Mouse (Mus musculus) A20 (cell line): ENCODE data around the gene Syk.

Source experiments
- DNase-seq: peaks from one replicate; pipeline ENCODE4 v3.0.0-alpha.2; 2011; ENCODE audit warnings: low read depth, low spot score

The Syk gene

DNA sequence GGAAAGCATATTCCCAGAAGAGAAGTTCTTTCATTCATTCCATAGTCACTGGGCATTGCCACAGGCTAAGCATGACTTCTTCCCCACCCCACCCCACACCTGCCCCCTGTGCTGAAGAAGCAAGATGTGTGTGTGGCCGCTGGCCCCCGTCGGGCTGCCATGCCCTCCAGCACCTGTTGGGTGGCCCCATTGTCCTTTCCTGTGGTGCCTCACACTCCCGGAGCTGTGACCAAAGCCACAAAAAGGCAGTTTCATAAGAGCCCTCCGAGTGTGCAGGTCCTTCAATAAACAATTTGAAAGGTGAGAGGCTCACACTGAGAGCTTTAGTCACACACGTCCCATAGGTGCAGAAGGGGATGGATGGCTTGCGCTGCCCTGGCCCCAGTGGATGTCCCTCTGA is 16.2 kb upstream of the Syk start:
- no peak for DNase-seq

DNA sequence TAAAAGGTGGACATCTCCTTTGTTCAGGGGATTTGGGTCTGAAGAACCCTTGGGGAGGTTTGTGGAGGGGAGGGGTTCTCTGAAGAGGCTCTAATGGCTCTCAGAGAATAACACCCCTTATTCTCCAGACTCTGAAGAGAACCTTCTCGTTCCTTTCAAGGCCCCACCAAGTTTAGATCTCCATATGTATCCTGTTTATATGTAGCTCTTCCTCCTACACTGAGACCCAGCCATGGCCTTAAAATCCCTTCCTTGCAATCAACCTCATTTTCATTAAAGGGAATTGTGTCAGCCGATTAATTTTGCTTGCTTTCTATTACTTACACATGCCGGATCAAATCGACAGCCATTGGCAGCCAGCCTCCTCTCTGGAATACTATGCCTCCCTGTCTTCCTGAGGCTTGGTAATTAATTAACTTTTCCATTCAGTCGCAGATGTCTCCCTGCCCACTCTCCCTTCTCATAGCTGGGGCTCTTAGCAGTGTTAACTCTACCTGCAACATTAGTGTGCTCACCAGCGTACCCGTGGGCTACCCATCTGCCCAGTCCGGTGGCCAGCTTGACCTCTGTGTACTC is 13.7 kb upstream of the Syk start:
- no peak for DNase-seq

DNA sequence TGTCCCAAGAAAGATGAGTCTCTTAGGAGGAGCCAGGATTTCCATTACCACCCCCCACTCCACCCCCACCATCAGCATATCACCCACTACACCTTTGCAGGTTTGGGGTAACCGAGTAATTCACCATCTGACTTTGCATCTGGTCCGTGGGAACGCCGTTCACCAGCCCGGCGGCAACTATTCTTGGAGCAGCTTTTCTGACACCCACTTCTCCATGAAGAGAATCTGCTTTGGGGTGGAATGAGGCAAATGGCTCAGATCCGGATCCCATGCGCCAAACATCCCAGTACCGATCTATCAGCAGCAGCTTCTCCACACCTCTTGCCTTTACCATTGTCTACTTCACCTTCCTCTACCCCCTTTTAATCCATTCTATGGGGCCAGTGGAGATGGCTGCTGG is 12.7 kb upstream of the Syk start:
- no peak for DNase-seq

DNA sequence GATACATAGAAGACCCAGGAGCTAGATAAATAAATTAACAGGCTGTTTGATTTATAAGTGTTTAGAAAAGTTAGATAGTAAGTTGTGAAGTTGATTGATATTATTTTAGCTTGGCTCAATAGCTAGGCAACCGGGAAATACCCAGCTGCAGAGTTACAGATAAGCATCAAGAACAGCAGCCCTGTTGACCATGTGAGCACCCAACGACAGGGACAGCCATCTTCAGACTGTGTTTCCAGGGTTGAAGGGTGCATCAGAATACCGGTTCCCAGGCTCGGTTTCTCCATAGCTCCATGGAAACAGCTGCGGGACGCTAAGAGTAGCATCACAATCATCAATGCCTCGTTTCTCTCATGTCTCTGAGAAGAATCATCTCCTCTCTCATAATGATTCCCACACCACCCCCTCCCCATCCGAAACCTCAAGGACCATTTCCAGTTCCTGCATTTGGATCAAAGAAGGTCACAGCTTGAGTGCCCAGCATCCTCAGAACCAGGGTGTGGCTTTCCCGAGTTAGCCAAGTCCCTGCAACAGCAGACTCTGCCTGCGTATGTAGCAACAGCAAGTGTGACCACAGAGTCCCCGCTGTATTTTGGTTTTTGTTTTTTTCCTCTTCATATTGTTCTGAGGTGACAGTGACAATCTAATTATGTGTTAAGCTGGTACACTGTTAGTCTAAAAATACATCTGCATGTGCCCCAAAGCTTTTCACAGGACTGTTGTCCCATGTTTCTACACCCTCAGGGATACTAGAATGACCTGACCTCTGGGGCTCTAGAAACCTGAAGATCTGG is 11.2 kb upstream of the Syk start:
- no peak for DNase-seq

DNA sequence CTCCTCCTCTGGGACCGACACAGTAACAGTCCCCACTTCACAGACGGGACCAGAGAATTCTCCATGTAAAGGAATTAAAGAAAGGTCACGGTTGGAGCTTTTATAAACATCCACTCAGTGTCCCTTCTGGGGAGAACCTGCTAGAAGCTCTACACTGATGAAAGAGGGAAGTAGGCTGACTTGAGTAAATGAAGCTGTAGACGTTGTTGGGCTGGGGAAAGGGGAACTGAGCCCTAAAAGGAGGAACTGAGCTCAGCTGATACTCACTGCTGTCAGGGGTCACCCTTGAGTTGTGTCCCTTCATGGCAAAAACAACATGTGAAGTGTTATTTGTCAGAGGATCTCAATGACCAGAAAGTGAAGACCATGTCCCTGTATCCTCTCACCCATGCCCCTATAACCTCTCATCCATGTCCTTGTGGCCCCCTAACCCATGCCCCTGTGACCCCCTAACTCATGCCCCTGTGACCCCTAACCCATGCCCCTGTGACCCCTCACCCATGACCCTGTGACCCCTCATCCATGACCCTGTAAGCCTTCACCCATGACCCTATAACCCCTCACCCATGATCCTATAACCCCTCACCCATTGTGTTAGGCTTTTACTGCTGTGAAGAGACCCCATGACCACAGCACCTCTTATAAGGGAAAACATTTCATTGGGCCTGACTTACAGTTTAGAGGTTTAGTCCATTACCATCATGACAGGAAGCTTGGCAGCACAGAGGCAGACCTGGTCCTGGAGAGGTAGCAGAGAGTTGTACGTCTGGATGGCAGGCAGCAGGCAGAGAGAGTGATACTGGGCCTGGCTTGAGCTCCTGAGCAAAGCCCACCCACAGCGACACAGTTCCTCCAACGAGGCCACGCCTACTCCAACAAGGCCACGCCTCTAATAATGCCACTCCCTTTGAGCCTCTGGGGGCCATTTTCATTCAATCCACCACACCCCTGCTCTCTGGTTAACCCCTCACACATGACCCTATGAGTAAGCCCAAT is 10.2 kb upstream of the Syk start:
- peak; percentile 93 for DNase-seq

DNA sequence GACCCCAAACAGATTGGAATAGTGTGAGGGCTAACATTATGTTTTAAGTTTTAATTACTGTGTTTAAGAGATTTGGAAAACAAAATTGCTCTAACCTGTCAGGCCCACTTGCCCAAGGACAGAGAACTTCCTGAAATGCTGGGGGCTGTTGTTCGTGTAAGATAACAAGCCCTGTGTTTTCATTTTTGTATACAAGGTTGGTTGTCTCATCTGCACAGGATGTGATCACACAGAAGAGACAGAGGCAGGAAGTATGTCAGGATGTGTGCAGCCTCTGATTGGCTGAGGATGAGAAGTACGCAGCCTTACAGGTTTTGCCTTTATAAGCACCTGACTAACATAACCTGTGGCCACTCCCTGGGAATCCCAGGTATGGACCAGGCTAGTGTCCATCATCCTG is 8.7 kb upstream of the Syk start:
- DNase-seq = no peak

DNA sequence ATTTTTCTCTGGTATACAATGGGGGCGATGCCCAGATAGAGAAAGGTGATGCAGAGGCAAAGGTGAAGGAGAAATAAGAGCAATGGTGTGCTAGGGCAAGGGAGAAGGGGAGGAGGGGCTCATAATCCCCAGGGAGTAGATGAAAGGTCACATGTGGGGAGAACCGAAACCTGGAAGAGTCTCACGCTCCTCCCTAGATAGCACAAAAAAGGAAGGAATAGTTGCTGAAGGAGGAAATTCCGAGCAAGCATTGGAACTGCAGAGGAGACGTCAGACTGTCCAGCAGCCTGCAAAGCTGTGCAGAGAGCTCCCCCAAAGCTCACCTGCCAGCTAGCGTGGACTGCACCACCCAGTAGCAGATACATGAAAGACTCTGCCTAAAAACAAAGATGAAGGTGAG is 7.5 kb upstream of the Syk start:
- no peak for DNase-seq

DNA sequence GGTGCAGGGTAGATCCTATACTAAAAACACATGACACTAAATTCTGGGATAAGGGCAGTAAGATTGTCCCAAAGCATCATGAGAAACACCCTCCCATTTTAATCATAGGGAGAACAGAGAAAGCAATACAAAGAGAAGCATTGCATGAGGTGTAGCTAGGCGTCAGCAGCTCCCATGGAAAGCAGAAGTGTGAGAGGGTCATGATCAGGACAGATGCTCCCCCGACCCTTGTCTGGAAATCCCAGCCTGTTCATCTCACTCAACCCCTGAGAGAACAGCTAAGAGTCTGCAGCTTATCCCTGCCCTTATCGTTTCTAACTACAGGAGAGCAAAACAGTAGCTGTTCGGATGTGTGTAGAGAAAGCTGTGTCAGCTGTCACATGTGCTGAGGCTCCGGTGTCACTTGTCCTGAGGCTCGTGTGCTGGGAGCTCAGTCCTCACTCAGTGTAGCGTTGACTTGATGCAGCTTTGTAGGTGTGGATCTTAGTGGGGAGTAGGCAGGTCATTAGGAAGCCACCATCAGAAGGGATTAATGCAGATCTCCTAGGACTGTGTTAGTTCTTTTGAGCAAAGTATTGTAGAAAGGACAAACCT is 6.9 kb upstream of the Syk start:
- peak; percentile 41 for DNase-seq

DNA sequence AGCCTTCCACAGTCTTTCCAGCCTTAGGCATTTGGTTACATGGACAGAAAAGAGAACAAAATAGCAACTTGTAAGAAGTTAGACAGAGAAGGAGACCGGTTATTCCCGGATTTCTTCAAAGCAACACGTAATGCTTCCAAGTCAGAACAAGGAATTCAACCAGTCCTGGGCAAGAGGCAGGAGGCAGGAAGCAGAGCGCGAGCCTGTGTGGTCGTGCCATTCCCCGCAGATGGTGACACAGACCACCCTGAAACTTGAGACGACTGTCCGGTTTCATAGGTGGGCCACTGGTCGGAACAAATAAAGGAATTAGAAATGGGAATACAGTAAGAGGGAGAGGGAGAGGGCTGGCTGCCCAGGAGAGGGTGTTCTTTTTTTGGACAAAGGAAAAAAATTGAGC is 6.1 kb upstream of the Syk start:
- no peak for DNase-seq

DNA sequence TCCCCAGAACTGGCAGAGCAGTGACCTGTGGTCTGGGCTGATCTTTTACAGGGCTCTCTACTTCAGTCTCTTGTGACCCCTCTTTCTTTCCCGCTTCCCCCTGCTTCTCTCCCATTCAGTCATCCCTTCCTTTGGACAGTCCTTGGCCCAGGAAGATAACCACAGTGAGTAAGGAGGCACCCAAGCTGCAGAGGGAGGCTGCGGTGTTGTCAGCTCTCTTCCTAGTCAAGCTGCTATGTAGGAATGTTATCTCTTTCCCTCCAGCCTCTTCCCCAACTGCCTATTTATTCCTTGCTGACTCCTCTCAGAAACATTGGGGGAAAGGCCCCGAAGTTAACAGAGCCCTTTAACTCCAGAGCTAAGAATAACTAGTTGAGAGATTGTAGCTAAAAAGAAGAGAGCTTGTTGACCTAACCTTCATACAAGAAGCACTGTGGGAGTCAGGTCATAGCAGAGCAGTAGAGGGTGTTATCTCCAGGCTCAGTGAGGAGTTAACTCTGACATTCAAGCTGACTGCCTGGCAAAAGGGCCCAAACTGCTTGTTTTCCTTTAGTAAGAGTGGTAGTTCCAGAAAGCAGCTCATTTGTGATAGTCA is 5.5 kb upstream of the Syk start:
- no peak for DNase-seq

DNA sequence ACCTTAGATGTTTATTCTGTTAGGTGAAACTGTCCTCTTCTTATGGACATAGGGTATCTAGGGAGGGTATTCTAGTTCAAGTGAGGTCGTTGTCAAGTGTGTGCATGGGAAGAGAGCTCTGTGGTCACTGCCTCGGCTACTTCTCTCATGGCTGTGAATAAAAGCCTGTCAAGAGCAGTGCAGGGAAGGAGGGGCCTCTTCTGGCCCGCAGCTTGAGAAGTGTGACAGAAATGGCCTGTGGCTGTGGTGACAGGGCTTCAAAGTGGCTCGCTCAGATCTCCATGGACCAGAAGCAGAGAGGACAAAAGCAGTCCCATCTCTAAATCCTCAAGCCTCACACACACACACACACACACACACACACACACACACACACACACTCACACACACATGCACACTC is 5.0 kb upstream of the Syk start:
- DNase-seq = no peak

DNA sequence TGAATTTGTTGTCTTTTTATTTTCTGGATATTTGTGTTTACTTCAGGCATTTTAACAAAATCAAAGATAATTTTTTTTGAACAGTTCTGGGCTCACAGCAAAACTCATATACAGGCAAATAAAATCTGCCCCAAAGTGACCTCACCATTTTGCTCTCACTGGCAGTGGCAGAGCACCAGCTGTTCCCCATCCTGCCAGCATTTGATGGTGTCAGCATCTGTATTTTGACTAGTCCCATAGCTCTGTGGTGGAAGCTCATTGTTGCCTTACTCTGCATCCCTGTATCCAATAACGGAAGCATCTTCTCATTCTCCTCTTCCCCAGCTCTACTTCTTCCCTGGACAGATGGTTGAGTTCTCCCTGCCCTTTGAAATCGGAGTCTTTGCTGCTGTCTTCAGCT is 4.2 kb upstream of the Syk start:
- no peak for DNase-seq

DNA sequence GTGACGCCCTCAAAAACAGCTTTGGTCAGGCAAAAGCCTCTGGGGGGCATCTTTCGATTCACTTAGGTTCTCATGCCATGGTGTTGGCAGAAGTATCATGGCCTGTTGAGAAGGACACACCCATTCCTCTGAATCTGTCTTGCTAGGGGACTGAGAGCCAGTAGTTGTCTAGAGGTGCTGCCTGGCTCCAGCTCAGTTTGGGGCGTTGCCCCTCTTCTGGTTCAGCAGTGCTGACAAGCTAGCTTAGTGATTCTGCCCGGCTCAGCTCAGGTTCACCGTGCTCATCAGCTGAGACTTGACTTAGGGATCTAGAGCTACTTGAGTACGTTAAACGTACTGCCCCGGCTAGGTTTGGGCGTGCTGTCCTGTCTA is 481 bp upstream of the Syk start:
- no peak for DNase-seq

DNA sequence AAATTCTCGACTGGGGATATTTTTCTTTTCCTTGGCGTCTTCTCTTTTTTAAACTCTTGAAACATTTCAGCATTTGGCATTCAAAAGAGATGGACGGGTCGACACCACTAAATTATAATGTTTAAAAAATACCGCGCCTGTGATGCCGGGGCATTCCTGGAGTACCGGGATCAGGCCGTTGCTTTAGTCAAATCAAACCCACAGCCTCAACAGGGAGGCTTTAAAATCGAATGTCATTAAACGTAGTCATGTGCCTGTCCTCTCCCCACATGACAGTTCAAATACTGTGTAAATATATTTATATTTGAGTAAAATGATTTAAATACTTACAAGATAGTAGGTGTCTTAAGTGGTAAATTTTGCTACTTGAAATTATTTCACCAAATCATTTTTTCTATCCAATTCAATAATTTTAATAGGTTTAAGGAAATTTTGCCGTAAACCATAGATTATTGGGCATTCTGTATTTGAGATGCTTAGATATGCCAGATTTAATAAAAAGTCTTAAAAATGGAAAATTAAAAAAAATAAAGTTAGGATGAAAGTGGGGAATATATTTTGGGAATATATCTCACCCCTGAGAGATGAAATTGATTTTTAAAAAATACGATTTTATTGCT is 1.1 kb downstream of the Syk start:
- no peak for DNase-seq

DNA sequence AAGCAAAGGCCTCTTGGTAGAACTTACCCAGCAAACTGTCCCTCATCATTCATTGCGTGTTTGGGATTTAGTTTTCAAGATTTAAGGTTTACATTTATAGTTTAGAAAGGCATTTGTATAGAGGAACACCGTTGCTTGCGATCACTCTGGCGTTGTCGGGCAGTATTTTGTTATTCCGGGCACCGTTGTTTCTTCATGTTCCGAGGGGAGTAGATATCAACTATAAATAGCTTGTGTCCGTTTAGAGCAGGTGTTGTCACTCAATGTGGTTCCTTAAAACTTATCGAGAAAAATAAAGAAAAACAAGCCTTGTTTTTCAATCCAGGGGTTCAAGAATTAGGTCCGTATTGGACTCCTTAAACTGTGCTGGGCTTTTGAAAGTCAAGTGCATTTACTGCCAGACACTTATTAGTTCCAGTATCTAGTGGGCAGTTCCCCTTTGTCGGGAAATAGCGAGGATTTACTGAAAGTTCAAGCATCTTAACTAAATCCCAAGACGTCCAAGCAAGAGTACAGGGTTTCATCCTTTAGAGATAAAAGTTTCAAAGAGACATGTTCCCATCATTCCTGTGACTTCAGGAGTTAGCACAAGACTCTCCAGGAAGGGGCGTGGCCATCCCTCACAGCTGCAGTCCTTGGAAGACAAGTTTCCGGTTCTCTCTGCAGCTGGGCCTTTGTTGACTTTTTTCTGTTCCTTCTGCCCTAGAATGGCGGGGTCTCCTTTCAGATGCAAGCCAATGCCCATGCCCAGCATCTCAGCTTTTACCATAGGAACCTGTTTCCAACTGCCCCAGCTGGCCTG is 1.9 kb downstream of the Syk start:
- DNase-seq = peak; percentile 57

DNA sequence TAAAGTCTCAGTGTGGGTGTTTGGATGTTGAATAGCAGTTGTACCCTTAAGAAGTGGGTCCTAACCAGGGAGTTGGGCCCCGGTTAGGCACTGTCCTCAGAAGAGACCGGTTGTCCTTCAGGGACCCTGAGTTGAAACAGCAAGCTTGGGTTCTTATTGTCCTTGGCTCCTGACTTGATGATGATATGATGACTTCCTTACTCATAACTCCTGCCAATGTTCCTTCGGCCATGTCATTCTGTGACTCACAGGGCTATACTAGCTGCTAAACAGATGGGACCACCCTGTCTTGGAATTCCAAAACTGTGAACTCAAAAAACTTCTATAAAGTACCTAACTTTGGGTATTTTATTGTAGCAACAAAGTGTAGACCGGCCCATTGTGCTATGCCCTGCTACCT is 4.8 kb downstream of the Syk start:
- DNase-seq = no peak

DNA sequence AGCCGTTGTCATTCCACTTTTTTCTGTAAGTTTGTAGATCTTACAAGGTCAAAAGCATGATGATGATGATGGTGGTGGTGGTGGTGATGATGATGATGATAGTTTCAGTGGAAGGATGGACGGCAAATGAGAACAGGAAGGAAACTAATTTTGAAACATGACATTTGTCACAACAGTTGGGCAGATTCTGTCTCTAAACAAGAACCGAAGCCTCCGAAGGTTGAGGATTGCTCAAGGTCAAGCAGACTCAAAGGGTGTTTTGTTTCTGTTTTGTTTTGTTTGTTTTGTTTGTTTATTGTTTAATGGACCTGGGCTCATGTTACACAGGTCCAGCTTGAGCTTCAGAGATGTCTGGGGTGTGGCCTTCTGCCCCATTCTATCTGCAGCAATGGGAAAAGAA is 6.1 kb downstream of the Syk start:
- no peak for DNase-seq

DNA sequence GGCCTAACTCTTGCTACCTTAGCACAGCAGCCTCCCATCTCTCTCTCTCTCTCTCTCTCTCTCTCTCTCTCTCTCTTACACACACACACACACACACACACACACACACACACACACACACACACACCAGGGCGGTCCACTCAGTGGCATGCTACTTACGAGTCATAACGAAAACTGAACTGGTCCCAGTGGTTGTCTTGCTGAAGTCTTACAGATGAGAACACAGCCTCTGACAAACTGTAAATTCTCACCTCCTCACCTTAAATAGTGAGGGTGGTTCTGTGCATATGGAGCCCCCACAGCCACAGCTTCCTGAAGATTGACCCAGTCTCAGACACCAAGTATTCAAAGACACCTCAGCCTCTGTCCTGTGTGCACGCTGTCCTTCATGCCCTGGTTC is 8.9 kb downstream of the Syk start:
- no peak for DNase-seq

DNA sequence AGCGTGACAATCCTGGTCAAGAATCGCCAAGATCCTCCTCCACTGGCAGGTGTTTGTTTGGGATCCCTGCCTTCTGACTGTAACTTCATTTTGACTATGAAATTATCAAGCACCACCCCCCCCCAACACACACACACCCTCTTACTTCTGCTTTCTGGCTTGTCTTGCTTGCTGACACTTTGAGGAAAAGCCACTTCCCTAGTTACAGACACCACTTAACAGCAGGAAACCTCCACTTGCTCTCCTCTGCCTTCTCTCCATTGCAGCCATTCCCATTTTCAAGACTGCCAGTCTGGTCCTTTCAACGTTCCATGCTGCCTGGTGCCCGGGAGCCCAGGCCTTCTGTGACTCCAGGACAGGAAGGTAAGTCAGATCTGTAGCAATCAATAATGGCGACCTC is 13.7 kb downstream of the Syk start:
- DNase-seq = peak; percentile 89

DNA sequence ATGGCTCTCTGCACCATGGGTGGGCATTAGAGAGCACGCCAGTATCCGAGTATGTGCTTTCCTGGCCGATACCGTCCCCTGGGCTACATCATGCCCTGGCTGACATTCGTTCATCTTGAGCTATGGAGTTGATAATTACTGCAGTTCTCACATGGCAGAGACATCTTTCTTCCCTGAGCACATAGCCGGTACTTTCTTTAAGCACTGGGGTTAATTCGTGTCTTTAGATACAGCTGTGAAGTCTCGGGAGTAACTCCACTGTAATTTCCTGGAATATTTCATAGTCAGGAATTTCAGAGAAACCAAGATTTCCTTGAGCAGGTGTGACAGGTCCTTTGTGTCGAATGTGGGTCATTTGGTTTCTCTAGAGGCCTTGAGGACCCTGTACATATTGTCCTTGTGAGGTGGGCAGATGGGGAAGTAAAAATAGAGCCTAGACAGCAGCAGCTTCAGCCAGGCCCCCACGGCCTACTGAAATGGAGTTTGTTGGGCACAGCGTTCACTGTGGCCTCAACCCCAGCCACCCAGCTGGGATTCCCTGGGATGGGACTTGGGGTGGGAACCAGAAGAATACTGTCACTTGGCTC is 14.2 kb downstream of the Syk start:
- no peak for DNase-seq
